Comparison of ENCODE assay signal across 8 mouse cellular contexts in the genomic region with DNA sequence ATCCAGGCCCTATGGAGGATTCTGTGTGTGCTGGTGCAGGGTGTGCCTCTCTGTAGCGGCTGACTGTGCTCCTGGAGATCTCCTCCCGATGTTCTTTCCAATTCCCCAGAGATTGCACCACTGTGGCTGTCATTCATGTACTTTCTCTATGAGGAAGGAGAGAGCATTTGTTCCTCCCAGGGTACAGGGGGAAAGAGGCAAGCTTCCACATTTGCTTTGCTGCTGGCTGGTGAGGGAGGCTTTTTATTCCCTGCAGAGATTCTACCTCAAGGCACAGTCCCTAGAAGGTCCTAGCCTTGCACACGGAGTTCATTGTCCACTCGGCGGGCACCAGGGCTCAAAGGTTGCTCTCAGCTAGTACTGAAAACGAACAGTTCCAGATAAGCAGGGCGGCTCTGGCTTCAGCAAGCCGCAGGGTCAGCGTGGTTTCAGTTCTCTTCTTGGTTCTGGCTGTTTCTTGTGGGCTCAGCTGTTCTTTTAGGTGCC. TPM values are rescaled to one million over a fixed set of nuclear protein-coding genes. Genes with fewer than 3 reads are reported as not detected.
A peak's percentile ranks its signal among the peaks of the same experiment; 100 is the strongest.
DNase-seq lines count a peak whose midpoint lies in the region; ATAC-seq and TF ChIP-seq lines count a peak whose summit lies in the region.

No protein-coding gene starts in this region.

- peak; percentile 42 to 47 for DNase-seq in right cerebral cortex, postnatal 10 days (ENCODE audit: low spot score in 2 of 2)
- DNase-seq in right cerebral cortex, postnatal 25 days: no peak
- DNase-seq in layer of hippocampus, adult 2 months (ENCODE audit: low spot score in 2 of 2): peak; percentile 3 to 12
- no peak for DNase-seq in embryo, embryonic 10.5 days (ENCODE audit: low spot score)
- DNase-seq in retina, postnatal 1 day: no peak

- no peaks in the 10 kb centered on the region for H3K9me3 ChIP-seq in heart, embryonic 11.5 days (replicated peaks; ENCODE audit: control insufficient read depth, low read length)
- no peaks in the 10 kb centered on the region for H3K9me3 ChIP-seq in forebrain, embryonic 12.5 days

- H3K27ac ChIP-seq in heart, embryonic 11.5 days (ENCODE audit: low read depth, low read length): no peak overlapping the region
- H3K27ac ChIP-seq in layer of hippocampus, adult 2 months: peak overlapping the region; percentile 64
- H3K27ac ChIP-seq in forebrain, embryonic 12.5 days: no peak overlapping the region

- TF ChIP-seq CTCF in layer of hippocampus, adult 2 months (conservative IDR thresholded peaks at IDR 0.05): no peak

- WGBS in heart, embryonic 11.5 days (ENCODE audit: insufficient replicate concordance): 36% methylated on average over 9 of the region's 9 CpGs
- 85% methylated on average over 9 of the region's 9 CpGs for WGBS in forebrain, embryonic 12.5 days

- peak overlapping the region; percentile 30 for H3K4me2 ChIP-seq in heart, embryonic 11.5 days
- H3K4me2 ChIP-seq in forebrain, embryonic 12.5 days: no peak overlapping the region

- no peaks in the 10 kb centered on the region for H3K27me3 ChIP-seq in heart, embryonic 11.5 days (ENCODE audit: control insufficient read depth, insufficient read depth, low read length)
- H3K27me3 ChIP-seq in forebrain, embryonic 12.5 days: no peaks in the 10 kb centered on the region

- no peak overlapping the region for H3K4me3 ChIP-seq in heart, embryonic 11.5 days (ENCODE audit: low read depth, low read length)
- no peak overlapping the region for H3K4me3 ChIP-seq in layer of hippocampus, adult 2 months
- no peak overlapping the region for H3K4me3 ChIP-seq in forebrain, embryonic 12.5 days (replicated peaks)

- no peak for ATAC-seq in heart, embryonic 11.5 days (replicated peaks; ENCODE audit: insufficient number of reproducible peaks, low FRiP score, low TSS enrichment)
- ATAC-seq in megakaryocyte-erythroid progenitor cell, adult 5-6 weeks (replicated peaks; ENCODE audit: low FRiP score, low TSS enrichment, poor library complexity, severe bottlenecking): peak; percentile 63
- ATAC-seq in forebrain, embryonic 12.5 days (ENCODE audit: low FRiP score): no peak

- H3K36me3 ChIP-seq in heart, embryonic 11.5 days (ENCODE audit: control insufficient read depth, insufficient read depth, low read length): no peaks in the 10 kb centered on the region
- no peaks in the 10 kb centered on the region for H3K36me3 ChIP-seq in forebrain, embryonic 12.5 days (replicated peaks)

- 0 out of 2 replicates have a peak, but pooled peaks cover 3% of the 10 kb centered on the region for H3K4me1 ChIP-seq in heart, embryonic 11.5 days (ENCODE audit: control insufficient read depth, insufficient read depth, low read length)
- H3K4me1 ChIP-seq in forebrain, embryonic 12.5 days: no peaks in the 10 kb centered on the region

- 0 out of 2 replicates have a peak overlapping the region, but pooled peaks have one; percentile 17 for H3K9ac ChIP-seq in heart, embryonic 11.5 days (ENCODE audit: low read depth, low read length)
- no peak overlapping the region for H3K9ac ChIP-seq in forebrain, embryonic 12.5 days

RNA-seq across cellular contexts. Expression of gene Lyve1, which starts 28.5 kb away (rescaled TPM):
- 3.1 and 3.4 TPM in 2 replicates for polyA plus RNA-seq in heart, embryonic 11.5 days (2014; fragmentation: Nextera tagmentation; extraction: Ambion mirVana)
- total RNA-seq in layer of hippocampus, adult 2 months (2021): 1 to 10 TPM in 1 of 2 experiments, under 1 TPM in 1; 0.66 to 2.5 TPM
- not detected in 2 replicates for total RNA-seq in megakaryocyte-erythroid progenitor cell, adult 5-6 weeks (2014; fragmentation: Nextera tagmentation)
- total RNA-seq in megakaryocyte-erythroid progenitor cell, adult 5-6 weeks (2017): not detected in 2 replicates
- 3.0 and 3.3 TPM in 2 replicates for polyA plus RNA-seq in forebrain, embryonic 12.5 days (2016; fragmentation: Nextera tagmentation; extraction: Ambion mirVana)

RNA-seq across cellular contexts. Expression of gene Rnf141, which starts 47.3 kb away (rescaled TPM):
- polyA plus RNA-seq in heart, embryonic 11.5 days (2014; fragmentation: Nextera tagmentation; extraction: Ambion mirVana): 34.1 and 35.5 TPM in 2 replicates
- total RNA-seq in layer of hippocampus, adult 2 months (2021): 10 to 100 TPM; 83.4 to 90.6 TPM
- 42.5 and 67.4 TPM in 2 replicates for total RNA-seq in megakaryocyte-erythroid progenitor cell, adult 5-6 weeks (2014; fragmentation: Nextera tagmentation)
- 37.1 and 54.9 TPM in 2 replicates for total RNA-seq in megakaryocyte-erythroid progenitor cell, adult 5-6 weeks (2017)
- 25.8 and 29.1 TPM in 2 replicates for polyA plus RNA-seq in forebrain, embryonic 12.5 days (2016; fragmentation: Nextera tagmentation; extraction: Ambion mirVana)

Comparison
In these comparisons a context has a peak if more than half of its experiments do, and no peak if none do; other contexts are left out.
1. DNase-seq: peak in right cerebral cortex, postnatal 10 days (2 of 2) and layer of hippocampus, adult 2 months (2 of 2); none in right cerebral cortex, postnatal 25 days (single experiment), embryo, embryonic 10.5 days (single experiment) and retina, postnatal 1 day (single experiment).